Mouse (Mus musculus): Measurements from ENCODE around the gene Cnbd2. TPM values are rescaled to one million over a fixed set of nuclear protein-coding genes. Genes with fewer than 3 reads are reported as not detected.
A peak's percentile ranks its signal among the peaks of the same experiment; 100 is the strongest.

The Cnbd2 gene
- polyA plus RNA-seq, 1 experiment = 2.5 TPM

DNA sequence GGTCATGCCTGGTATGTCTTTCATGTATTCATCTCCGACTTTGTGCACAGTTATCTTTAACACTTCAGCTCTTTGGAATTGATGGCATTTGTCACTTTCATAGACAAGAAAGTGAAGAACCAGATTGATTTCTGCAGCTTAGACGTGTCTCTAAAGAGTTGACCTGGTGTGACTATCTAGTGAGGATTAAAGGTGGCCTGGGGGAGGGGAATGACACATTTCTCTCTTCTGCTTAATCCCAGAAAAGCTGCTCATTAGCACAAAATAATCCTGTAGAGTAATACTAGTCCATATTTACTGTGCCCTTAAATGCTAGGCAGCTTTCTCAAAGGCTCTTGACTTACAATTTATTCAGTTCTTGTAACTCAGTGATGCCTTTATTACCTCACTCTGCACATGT is 26.9 kb upstream of the Cnbd2 start:
- DNase-seq = no peak
- Histone ChIP-seq H3K36me3 (ENCODE audit: control insufficient read depth, insufficient read depth, low read length) (peaks cover 2% of the 10 kb centered on the region; the same call in 1 of the 2 replicates), H3K27me3 (replicated peaks; ENCODE audit: control insufficient read depth, insufficient read depth, low read length) (no peaks in the 10 kb centered on the region), H3K27ac (ENCODE audit: insufficient read depth, low read depth, low read length) (no peak overlapping the region), H3K4me3 (ENCODE audit: insufficient read depth, low read depth, low read length) (no peak overlapping the region), H3K4me1 (ENCODE audit: control insufficient read depth, insufficient read depth, low read length) (peaks cover 7% of the 10 kb centered on the region; the same call in 1 of the 2 replicates)
- 84% methylated on average over 2 of the region's 2 CpGs for WGBS
- TF ChIP-seq POLR2A (IDR thresholded peaks at IDR 0.05; ENCODE audit: low read depth, low read length) (no peak), CTCF (conservative IDR thresholded peaks at IDR 0.05; ENCODE audit: insufficient read depth, insufficient read length, low read depth, low read length) (no peak)

DNA sequence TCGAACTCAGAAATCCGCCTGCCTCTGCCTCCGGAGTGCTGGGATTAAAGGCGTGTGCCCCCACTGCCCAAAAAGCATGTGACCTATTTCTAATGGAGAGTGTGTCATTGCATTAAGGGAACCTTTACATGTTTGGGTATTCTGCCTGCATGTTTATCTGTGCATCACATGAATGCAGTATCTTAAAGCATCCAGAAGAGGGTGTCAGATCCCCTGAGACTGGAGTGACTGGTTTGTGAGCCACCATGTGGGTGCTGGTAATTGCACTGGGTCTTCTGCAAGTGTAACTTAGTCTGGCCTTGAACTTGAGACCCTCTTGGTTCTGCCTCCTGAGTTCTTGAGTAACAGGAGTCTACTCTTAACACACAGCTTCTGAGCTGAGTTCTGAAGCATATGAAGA is 25.4 kb upstream of the Cnbd2 start:
- Histone ChIP-seq H3K27me3 (replicated peaks; ENCODE audit: control insufficient read depth, insufficient read depth, low read length) (no peaks in the 10 kb centered on the region), H3K36me3 (ENCODE audit: control insufficient read depth, insufficient read depth, low read length) (peaks cover 2% of the 10 kb centered on the region; the same call in 1 of the 2 replicates), H3K27ac (ENCODE audit: insufficient read depth, low read depth, low read length) (no peak overlapping the region; the same call in 1 of the 2 replicates), H3K4me1 (ENCODE audit: control insufficient read depth, insufficient read depth, low read length) (peaks cover 10% of the 10 kb centered on the region; the same call in 1 of the 2 replicates), H3K4me3 (ENCODE audit: insufficient read depth, low read depth, low read length) (no peak overlapping the region)
- DNase-seq = no peak
- WGBS = 97% methylated on average over 4 of the region's 4 CpGs
- TF ChIP-seq POLR2A (IDR thresholded peaks at IDR 0.05; ENCODE audit: low read depth, low read length) (no peak), CTCF (conservative IDR thresholded peaks at IDR 0.05; ENCODE audit: insufficient read depth, insufficient read length, low read depth, low read length) (no peak)

DNA sequence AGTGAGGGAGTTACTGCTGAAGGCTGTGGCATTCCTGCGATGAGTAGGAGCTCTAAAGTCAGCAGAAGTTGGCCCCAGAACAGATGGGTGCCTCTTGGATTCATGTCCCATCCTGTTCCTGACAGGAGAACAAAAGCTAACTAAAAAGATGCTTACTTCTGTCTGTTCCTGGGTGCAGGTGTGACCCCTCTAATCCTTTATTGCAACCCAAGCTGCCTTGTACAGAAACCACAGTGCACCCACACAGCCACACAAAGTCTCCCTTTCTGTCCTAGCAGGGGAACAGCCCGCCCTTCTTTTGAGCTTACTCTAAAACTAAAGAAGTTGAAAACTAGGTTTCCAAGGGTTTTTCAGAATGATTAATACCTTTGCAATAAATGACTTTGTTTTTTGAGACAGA is 23.9 kb upstream of the Cnbd2 start:
- Histone ChIP-seq H3K36me3 (ENCODE audit: control insufficient read depth, insufficient read depth, low read length) (no peaks in the 10 kb centered on the region; the same call in 1 of the 2 replicates), H3K27ac (ENCODE audit: insufficient read depth, low read depth, low read length) (no peak overlapping the region), H3K4me3 (ENCODE audit: insufficient read depth, low read depth, low read length) (no peak overlapping the region), H3K4me1 (ENCODE audit: control insufficient read depth, insufficient read depth, low read length) (peaks cover 10% of the 10 kb centered on the region; the same call in 1 of the 2 replicates), H3K27me3 (replicated peaks; ENCODE audit: control insufficient read depth, insufficient read depth, low read length) (no peaks in the 10 kb centered on the region)
- no peak for TF ChIP-seq CTCF (conservative IDR thresholded peaks at IDR 0.05; ENCODE audit: insufficient read depth, insufficient read length, low read depth, low read length)
- TF ChIP-seq POLR2A (IDR thresholded peaks at IDR 0.05; ENCODE audit: low read depth, low read length) = no peak
- no peak for DNase-seq
- 89% methylated on average over 2 of the region's 2 CpGs for WGBS

DNA sequence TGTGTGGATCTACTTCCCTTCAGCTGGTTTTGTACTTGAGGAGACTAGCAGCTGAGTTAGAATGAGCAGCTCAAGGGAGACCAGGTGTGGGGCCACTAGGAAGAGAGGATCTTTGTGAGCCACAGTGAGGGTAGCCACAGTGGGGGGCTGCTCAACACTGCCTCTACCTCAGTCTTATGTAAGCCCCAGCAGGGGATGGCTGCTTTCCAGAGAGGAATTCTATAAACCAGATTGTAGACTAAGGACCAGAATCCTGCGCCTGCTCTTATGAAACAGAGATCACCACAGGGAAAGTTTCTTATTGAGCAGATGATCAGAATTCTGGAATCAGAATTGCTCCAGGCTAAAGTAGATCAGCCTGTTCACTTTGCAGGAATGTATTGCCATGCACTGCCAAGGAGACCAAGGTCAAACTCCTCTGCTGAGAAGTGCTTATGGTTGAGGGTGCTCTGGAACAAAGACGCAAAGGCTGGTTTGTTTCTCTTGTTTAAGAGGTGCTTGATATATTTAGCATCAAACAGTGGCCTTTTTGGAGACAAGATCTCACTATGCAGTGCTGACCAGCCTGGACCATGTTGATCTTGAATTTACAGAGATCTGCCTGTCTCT is 22.4 kb upstream of the Cnbd2 start:
- Histone ChIP-seq H3K27me3 (replicated peaks; ENCODE audit: control insufficient read depth, insufficient read depth, low read length) (no peaks in the 10 kb centered on the region), H3K4me1 (ENCODE audit: control insufficient read depth, insufficient read depth, low read length) (peaks cover 16% of the 10 kb centered on the region), H3K27ac (ENCODE audit: insufficient read depth, low read depth, low read length) (peak overlapping the region; percentile 68), H3K4me3 (ENCODE audit: insufficient read depth, low read depth, low read length) (no peak overlapping the region), H3K36me3 (ENCODE audit: control insufficient read depth, insufficient read depth, low read length) (no peaks in the 10 kb centered on the region; the same call in 1 of the 2 replicates)
- TF ChIP-seq CTCF (conservative IDR thresholded peaks at IDR 0.05; ENCODE audit: insufficient read depth, insufficient read length, low read depth, low read length) = no peak
- no peak for TF ChIP-seq POLR2A (IDR thresholded peaks at IDR 0.05; ENCODE audit: low read depth, low read length)
- peak; percentile 56 for DNase-seq
- WGBS = 44% methylated on average over 2 of the region's 2 CpGs

DNA sequence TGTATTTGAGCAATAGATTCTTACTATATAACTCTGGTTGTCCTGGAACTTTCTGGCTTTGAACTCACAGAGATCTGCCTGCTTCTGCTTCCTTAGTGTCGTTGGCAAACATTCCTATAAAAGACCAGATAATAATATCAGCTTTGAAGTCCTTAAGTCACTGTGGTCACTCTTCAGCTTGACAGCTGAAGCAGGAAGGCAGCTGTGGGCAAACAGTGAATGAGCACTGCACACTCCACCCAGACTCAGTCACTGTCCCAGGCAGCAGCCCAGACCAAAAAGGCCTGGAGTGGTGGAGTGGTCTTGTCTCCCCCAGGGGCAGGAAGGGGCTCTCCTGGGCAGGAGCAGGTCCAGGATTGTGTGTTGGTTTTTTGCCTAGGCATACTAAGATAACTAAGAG is 20.1 kb upstream of the Cnbd2 start:
- no peak overlapping the region for H3K4me3 ChIP-seq (ENCODE audit: insufficient read depth, low read depth, low read length)
- H3K27me3 ChIP-seq (replicated peaks; ENCODE audit: control insufficient read depth, insufficient read depth, low read length) = no peaks in the 10 kb centered on the region
- WGBS = 93% methylated on average over 1 of the region's 1 CpGs
- TF ChIP-seq CTCF (conservative IDR thresholded peaks at IDR 0.05; ENCODE audit: insufficient read depth, insufficient read length, low read depth, low read length) (no peak), POLR2A (IDR thresholded peaks at IDR 0.05; ENCODE audit: low read depth, low read length) (no peak)
- H3K36me3 ChIP-seq (ENCODE audit: control insufficient read depth, insufficient read depth, low read length) = no peaks in the 10 kb centered on the region; the same call in 1 of the 2 replicates
- DNase-seq = no peak
- H3K27ac ChIP-seq (ENCODE audit: insufficient read depth, low read depth, low read length) = no peak overlapping the region
- H3K4me1 ChIP-seq (ENCODE audit: control insufficient read depth, insufficient read depth, low read length) = peaks cover 33% of the 10 kb centered on the region

DNA sequence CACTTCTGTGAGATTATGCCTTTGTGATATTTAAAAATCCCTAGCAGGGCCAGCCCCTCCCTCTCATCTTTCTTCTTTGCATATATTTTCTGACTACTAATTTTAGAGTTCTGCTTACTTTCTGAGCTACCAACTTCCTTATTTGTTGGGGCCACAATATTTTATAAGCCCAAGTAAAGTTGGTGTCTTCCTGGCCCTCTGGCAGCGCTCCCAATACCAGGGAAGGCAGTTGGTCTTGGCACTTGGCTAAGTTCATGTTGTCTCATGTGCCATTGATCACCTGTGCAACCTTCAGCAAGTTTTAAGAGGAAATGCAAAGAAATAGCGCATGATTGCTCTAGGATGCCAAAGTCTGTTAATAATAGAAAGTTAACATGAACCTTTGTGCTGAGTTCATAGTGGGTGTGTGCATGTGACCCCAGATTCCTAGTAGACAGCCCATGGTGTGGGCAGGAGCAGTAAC is 16.5 kb upstream of the Cnbd2 start:
- H3K36me3 ChIP-seq (ENCODE audit: control insufficient read depth, insufficient read depth, low read length) = no peaks in the 10 kb centered on the region; the same call in 1 of the 2 replicates
- H3K27ac ChIP-seq (ENCODE audit: insufficient read depth, low read depth, low read length) = peak overlapping the region; percentile 94
- peak; percentile 91 for DNase-seq
- WGBS = 46% methylated on average over 2 of the region's 2 CpGs
- TF ChIP-seq CTCF (conservative IDR thresholded peaks at IDR 0.05; ENCODE audit: insufficient read depth, insufficient read length, low read depth, low read length) (no peak), POLR2A (IDR thresholded peaks at IDR 0.05; ENCODE audit: low read depth, low read length) (no peak)
- H3K4me1 ChIP-seq (ENCODE audit: control insufficient read depth, insufficient read depth, low read length) = peaks cover 26% of the 10 kb centered on the region
- H3K4me3 ChIP-seq (ENCODE audit: insufficient read depth, low read depth, low read length) = no peak overlapping the region
- no peaks in the 10 kb centered on the region for H3K27me3 ChIP-seq (replicated peaks; ENCODE audit: control insufficient read depth, insufficient read depth, low read length)

DNA sequence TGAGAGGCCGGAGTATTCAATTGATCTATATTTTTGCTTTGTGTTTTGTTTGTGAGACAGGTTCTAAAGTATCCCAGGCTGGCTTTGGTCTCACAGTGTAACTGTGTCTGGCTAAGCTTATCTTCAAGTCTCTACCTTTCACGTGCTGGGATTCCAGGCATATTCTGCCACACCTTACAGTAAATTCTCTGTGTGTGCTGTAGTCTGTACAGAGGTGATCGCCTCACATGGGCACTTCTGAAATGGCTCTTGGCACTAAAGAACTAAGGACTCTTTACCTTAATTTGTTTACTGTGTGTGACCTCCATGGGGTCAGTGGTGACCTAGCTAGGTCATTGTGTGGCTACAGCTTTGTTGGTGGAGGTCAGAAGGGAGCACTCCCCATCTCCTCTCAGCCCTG is 15.9 kb upstream of the Cnbd2 start:
- Histone ChIP-seq H3K4me3 (ENCODE audit: insufficient read depth, low read depth, low read length) (no peak overlapping the region), H3K27me3 (replicated peaks; ENCODE audit: control insufficient read depth, insufficient read depth, low read length) (no peaks in the 10 kb centered on the region), H3K36me3 (ENCODE audit: control insufficient read depth, insufficient read depth, low read length) (no peaks in the 10 kb centered on the region; the same call in 1 of the 2 replicates), H3K27ac (ENCODE audit: insufficient read depth, low read depth, low read length) (peak overlapping the region; percentile 79), H3K4me1 (ENCODE audit: control insufficient read depth, insufficient read depth, low read length) (peaks cover 26% of the 10 kb centered on the region)
- WGBS = 50% methylated on average over 3 of the region's 3 CpGs
- DNase-seq = no peak
- no peak for TF ChIP-seq POLR2A (IDR thresholded peaks at IDR 0.05; ENCODE audit: low read depth, low read length)
- TF ChIP-seq CTCF (conservative IDR thresholded peaks at IDR 0.05; ENCODE audit: insufficient read depth, insufficient read length, low read depth, low read length) = no peak

Data from kidney, adult 2 months (tissue).